Mouse (Mus musculus) liver, postnatal 0 days (tissue): Measurements from ENCODE around the gene Klrb1b. TPM values are rescaled to one million over a fixed set of nuclear protein-coding genes. Genes with fewer than 3 reads are reported as not detected.
"Not testable (repeated sequence)": the region's sequence is repeated elsewhere in the genome, so short reads cannot be mapped to it uniquely, and the experiment has no call there.

Experiments
- ATAC-seq: fragments of 200-750 bp; cut with Nextera tagmentation; 2 replicates; pipeline ENCODE4 v1.8.0; 2017; ENCODE audit warnings: mild to moderate bottlenecking, moderate library complexity
- DNase-seq: peaks from one replicate; pipeline ENCODE4 v3.0.0-alpha.2; 2016
- H3K27ac ChIP-seq: fragments of 300-500 bp; sonication (generic); 2 replicates; pipeline ENCODE4 v1.5.1; 2014; ENCODE audit warnings: antibody characterized with exemption, moderate library complexity, mild to moderate bottlenecking, low read depth
- H3K27me3 ChIP-seq: fragments of 300-500 bp; sonication (generic); 2 replicates; pipeline ENCODE4 v1.6.1; 2014; ENCODE audit warnings: low read length, control low read depth, mixed read lengths; ENCODE audit not compliant: insufficient read depth
- H3K36me3 ChIP-seq: fragments of 300-500 bp; sonication (generic); replicated peaks from 2 replicates; pipeline ENCODE4 v1.6.1; 2014; ENCODE audit warnings: mild to moderate bottlenecking, control low read depth, low read length, moderate library complexity, mixed read lengths; ENCODE audit not compliant: insufficient read depth
- H3K4me1 ChIP-seq: fragments of 300-500 bp; sonication (generic); 2 replicates; pipeline ENCODE4 v1.6.1; 2014; ENCODE audit warnings: antibody characterized with exemption, mild to moderate bottlenecking, control low read depth; ENCODE audit not compliant: insufficient read depth
- H3K4me2 ChIP-seq: fragments of 300-500 bp; sonication (generic); 2 replicates; pipeline ENCODE4 v1.6.1; 2014; ENCODE audit warnings: low read depth, mild to moderate bottlenecking, low read length, moderate library complexity, mixed read lengths
- H3K4me3 ChIP-seq: fragments of 300-500 bp; sonication (generic); 2 replicates; pipeline ENCODE4 v1.5.1; 2014; ENCODE audit warnings: low read depth, low read length
- H3K9ac ChIP-seq: fragments of 300-500 bp; sonication (generic); replicated peaks from 2 replicates; pipeline ENCODE4 v1.6.1; 2014; ENCODE audit warnings: mild to moderate bottlenecking, moderate library complexity
- H3K9me3 ChIP-seq: fragments of 300-500 bp; sonication (generic); 2 replicates; pipeline ENCODE4 v1.6.1; 2016; ENCODE audit warnings: mild to moderate bottlenecking, control low read depth, low read length, mixed read lengths
- CTCF ChIP-seq: sonication (generic); IDR thresholded peaks from 2 replicates; pipeline ENCODE4 v1.5.1; 2016; ENCODE audit warnings: antibody characterized with exemption, low read depth
- EP300 ChIP-seq: IDR thresholded peaks from 2 replicates; pipeline ENCODE4 v1.6.1; 2016; ENCODE audit warnings: antibody characterized with exemption, low read depth, mild to moderate bottlenecking
- whole genome bisulfite sequencing: fragments of 180-500 bp; shearing (Covaris S2); extraction: QIAGEN DNeasy Blood & Tissue Kit; methylation state at CpG from one replicate; pipeline ENCODE4 v1.1.7; 2014; ENCODE audit not compliant: insufficient replicate concordance; 5-methylcytosine and 5-hydroxymethylcytosine counted together
- polyA plus RNA-seq: library from polyadenylated mRNA; unstranded; fragments of >200 nt; fragmentation: Nextera tagmentation; extraction: Ambion mirVana; gene quantifications from 2 replicates; pipeline ENCODE4 v1.2.1, GENCODE M21; 2015

Gene Klrb1b
- polyA plus RNA-seq, 1 experiment from 2014 or later, result 0.39 TPM

DNA sequence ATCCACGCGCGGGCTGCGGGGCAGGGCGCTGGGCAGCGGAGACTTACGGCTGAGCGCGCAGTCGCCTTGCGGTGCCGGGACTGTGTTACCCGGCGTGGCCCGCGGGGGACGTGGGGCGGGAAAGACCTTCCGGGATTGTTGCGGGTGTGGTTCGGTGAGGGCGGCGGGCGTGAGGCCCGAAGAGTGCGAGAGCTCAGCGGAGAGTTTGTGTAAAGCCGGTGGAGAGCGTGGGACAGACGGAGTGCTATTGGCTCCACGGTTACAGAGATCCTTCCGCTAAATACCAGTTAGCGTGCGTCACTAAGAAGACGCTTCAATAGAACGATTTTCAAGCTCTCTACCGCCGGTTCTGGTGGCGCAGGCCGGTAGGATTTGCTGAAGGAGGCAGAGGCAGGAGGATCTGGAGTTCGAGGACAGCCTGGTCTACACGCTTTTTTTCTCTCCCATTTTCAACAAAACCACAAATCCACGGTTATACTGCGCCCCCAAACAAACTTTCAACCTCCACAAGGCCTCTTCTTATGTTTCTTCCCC, 16.9 kb upstream of the Klrb1b start:
- Histone ChIP-seq H3K4me2 (peak overlapping the region; percentile 97), H3K9me3 (no peaks in the 10 kb centered on the region), H3K4me1 (peaks cover 13% of the 10 kb centered on the region; the same call in 1 of the 2 replicates), H3K36me3 (no peaks in the 10 kb centered on the region), H3K27ac (peak overlapping the region; percentile 86), H3K9ac (peak overlapping the region; percentile 77), H3K4me3 (peak overlapping the region; percentile 77), H3K27me3 (no peaks in the 10 kb centered on the region)
- TF ChIP-seq EP300, result no peak
- TF ChIP-seq CTCF, result peak; percentile 26; the same call in 1 of the 2 replicates
- DNase-seq (peak; percentile 93), ATAC-seq (peak; percentile 65)
- under 1% methylated on average over 44 of the region's 44 CpGs for WGBS

DNA sequence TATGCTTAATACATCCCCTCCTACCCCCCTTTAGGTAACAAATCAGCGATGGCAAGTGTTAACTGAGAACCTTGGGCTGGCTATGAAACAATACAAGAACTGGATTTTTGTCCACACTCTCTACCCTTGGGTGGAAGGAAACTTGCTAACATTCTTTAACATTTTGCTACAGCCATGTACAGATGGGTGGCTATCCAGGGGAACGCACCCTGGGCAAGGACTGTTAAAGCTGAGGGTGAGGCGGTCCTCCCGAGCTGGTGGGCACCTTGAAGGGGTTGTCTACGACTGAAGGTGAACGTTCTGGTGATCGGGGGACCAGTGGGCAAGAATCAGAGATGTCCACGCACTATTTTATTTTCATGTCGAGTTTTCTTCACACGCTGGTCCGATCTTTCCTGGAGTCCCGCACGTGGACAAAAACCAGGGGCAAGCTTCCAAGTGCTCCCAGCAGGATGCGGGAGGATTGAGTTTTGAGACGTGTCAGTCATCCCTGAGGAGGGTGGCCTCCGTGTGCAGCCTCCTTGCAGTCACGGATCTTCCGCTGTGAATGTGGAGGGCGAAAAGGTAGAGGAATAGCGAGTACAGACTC, 16.3 kb upstream of the Klrb1b start:
- H3K27me3 ChIP-seq, result no peaks in the 10 kb centered on the region
- no peaks in the 10 kb centered on the region for H3K36me3 ChIP-seq
- H3K27ac ChIP-seq, result peak overlapping the region; percentile 86
- H3K4me1 ChIP-seq, result peaks cover 17% of the 10 kb centered on the region
- H3K9me3 ChIP-seq, result no peaks in the 10 kb centered on the region
- under 1% methylated on average over 20 of the region's 20 CpGs for WGBS
- peak overlapping the region; percentile 77 for H3K4me3 ChIP-seq
- ATAC-seq, result no peak
- no peak for DNase-seq
- TF ChIP-seq CTCF, result no peak
- no peak for TF ChIP-seq EP300
- H3K4me2 ChIP-seq, result peak overlapping the region; percentile 97
- peak overlapping the region; percentile 77 for H3K9ac ChIP-seq

DNA sequence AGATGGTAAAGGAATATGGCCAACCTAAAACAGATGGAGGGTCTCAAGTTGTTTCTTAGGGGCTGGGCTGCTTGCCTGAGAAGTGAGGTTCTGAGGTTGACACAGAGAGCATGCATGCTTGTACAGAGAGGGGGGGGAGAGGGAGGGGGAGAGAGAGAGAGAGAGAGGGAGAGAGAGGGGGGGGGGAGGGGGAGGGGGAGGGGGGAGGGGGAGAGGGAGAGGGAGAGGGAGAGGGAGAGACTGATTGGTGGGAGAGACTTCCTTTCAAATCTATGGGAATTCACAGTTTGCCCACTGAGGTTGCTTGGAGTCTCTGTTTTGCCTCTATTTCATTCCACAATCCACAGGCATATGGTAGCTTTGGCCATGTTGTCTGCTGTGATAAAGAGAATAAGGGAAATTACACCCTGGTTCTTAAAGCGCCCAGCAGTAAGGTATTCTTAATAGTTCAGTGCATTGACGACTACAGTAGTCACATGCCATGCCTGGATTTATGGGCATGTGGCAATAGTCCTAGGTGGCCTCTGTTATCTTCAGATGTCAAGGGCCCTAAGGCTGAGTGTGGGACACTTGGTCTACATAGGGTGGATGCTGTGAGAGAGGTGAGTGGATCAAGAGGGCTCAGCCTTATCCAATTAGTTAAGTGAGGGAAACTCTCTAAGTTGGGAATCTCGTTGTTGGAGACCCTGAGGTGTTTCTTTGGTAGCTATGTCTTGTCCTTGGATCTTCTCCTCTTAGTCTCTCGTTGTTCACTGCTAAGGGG, 15.4 kb upstream of the Klrb1b start:
- H3K27ac ChIP-seq, result no peak overlapping the region
- H3K4me1 ChIP-seq, result peaks cover 26% of the 10 kb centered on the region
- H3K9me3 ChIP-seq, result no peaks in the 10 kb centered on the region
- 44% methylated on average over 4 of the region's 4 CpGs for WGBS
- ATAC-seq, result no peak
- H3K4me2 ChIP-seq, result peak overlapping the region; percentile 97
- no peaks in the 10 kb centered on the region for H3K27me3 ChIP-seq
- no peak overlapping the region for H3K9ac ChIP-seq
- TF ChIP-seq CTCF, result no peak
- no peak for TF ChIP-seq EP300
- no peaks in the 10 kb centered on the region for H3K36me3 ChIP-seq
- DNase-seq, result no peak
- H3K4me3 ChIP-seq, result 0 out of 2 replicates have a peak overlapping the region, but pooled peaks have one; percentile 77

DNA sequence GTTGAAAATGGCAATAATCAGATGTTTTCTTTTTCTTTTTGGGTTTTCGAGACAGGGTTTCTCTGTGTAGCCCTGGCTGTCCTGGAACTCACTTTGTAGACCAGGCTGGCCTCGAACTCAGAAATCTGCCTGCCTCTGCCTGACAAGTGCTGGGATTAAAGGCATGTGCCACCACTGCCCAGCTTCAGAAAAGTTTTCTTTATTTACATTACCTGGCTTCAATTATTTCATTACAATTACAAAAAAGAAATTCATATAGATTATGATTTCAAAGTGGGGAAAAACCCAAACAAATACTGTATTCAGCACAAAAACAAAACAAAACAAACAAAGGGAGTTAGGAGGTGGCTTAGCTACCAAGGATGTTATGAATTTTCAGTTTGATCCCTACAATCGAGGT, 14.5 kb upstream of the Klrb1b start:
- not testable (repeated sequence) for H3K9ac ChIP-seq, H3K4me3 ChIP-seq, H3K9me3 ChIP-seq, ATAC-seq, H3K27me3 ChIP-seq, H3K27ac ChIP-seq, H3K36me3 ChIP-seq, H3K4me2 ChIP-seq, DNase-seq
- peaks cover 33% of the 10 kb centered on the region for H3K4me1 ChIP-seq
- 61% methylated on average over 3 of the region's 3 CpGs for WGBS

DNA sequence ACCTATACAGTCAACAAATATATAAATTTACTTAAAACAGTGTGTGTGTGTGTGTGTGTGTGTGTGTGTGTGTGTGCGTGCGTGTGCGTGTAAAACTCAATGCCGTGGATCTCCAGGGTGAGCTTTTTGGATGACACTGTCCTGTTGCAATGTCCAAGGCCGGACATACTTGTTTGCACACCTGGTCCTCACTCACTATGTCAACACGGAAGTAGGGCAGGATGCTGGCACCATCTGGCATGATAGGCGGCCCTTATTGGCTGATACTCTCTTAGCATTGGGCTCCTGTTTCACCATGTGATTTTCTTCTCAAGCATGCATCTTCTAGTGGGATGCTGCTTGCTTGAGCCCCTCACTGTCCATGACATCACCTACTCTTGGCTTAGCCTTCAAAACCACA, 13.8 kb upstream of the Klrb1b start:
- no peaks in the 10 kb centered on the region for H3K9me3 ChIP-seq
- ATAC-seq (peak; percentile 53), DNase-seq (peak; percentile 54)
- H3K9ac ChIP-seq, result no peak overlapping the region
- H3K27me3 ChIP-seq, result no peaks in the 10 kb centered on the region
- peak overlapping the region; percentile 61; the same call in 1 of the 2 replicates for H3K4me3 ChIP-seq
- H3K4me2 ChIP-seq, result peak overlapping the region; percentile 93
- peaks cover 39% of the 10 kb centered on the region for H3K4me1 ChIP-seq
- 46% methylated on average over 7 of the region's 7 CpGs for WGBS
- H3K27ac ChIP-seq, result peak overlapping the region; percentile 83
- TF ChIP-seq CTCF (no peak), EP300 (no peak)
- H3K36me3 ChIP-seq, result no peaks in the 10 kb centered on the region

DNA sequence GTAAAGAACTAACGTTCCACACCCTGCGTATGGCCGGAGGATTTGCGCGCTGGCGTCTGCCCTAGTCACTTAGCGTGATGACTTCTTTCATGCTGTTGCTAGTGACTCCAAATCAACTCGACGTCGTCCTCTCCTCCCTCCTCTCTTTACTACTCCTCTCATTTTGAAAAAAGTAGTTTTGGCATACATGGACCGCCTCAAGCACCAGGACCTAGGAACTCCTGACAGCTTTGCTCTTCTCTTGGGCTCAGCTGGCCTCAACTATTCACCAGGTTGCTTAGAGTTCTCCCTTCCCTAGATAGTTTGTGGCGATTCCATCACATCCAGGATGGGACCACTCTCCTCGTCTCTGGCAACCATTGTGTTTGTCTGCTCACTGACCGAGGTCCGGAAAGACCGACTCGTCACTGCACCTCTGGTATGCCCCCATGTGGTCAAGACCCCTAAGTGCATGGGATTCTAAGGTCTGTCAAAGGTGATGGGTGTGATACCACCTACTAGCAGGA, 13.2 kb upstream of the Klrb1b start:
- H3K9ac ChIP-seq, result peak overlapping the region; percentile 67
- peak overlapping the region; percentile 61 for H3K4me3 ChIP-seq
- peak overlapping the region; percentile 93 for H3K4me2 ChIP-seq
- ATAC-seq (peak; percentile 68), DNase-seq (peak; percentile 89)
- no peaks in the 10 kb centered on the region for H3K36me3 ChIP-seq
- no peaks in the 10 kb centered on the region for H3K27me3 ChIP-seq
- no peaks in the 10 kb centered on the region for H3K9me3 ChIP-seq
- no peak for TF ChIP-seq EP300
- TF ChIP-seq CTCF, result peak; percentile 96
- peaks cover 39% of the 10 kb centered on the region for H3K4me1 ChIP-seq
- peak overlapping the region; percentile 83 for H3K27ac ChIP-seq
- whole genome bisulfite sequencing, result 0% methylated on average over 17 of the region's 17 CpGs
